Mouse (Mus musculus) CH12.LX (cell line): ENCODE measurements at regions not wholly inside any gene's neighbourhood (a gene's known extent, or its start where the extent isn't known, plus 50 kb on each side); places are given as distances from the start of the nearest gene placed in this dataset.

Source experiments
- DNase-seq: peaks from one replicate; pipeline ENCODE4 v3.0.0-alpha.2; 2013; ENCODE audit errors: extremely low read depth
- H3K27ac ChIP-seq: 2 replicates; pipeline ENCODE4 v1.5.1; 2012; ENCODE audit warnings: low read depth, mild to moderate bottlenecking, control low read depth, moderate library complexity; ENCODE audit not compliant: insufficient read depth
- H3K27me3 ChIP-seq: replicated peaks from 2 replicates; pipeline ENCODE3; 2012; ENCODE audit warnings: inconsistent platforms
- H3K36me3 ChIP-seq, 2 experiments: replicated peaks in 1 of 2; 2 replicates each; pipeline versions ENCODE3 to v1.6.1; 2012; ENCODE audit warnings: inconsistent platforms in 1 of 2, low read length in 1 of 2, mild to moderate bottlenecking in 1 of 2, mixed read lengths in 1 of 2, moderate library complexity in 1 of 2; ENCODE audit not compliant: control insufficient read depth in 1 of 2, insufficient read depth in 1 of 2
- H3K4me1 ChIP-seq, 2 experiments: 2 replicates each; pipeline ENCODE4 v1.6.1; 2012; ENCODE audit warnings: inconsistent platforms in 1 of 2, moderate library complexity in 1 of 2; ENCODE audit not compliant: insufficient read depth in 2 of 2, control insufficient read depth in 1 of 2
- H3K4me2 ChIP-seq: 2 replicates; pipeline ENCODE4 v1.6.1; 2012; ENCODE audit warnings: low read depth, mild to moderate bottlenecking, control low read depth; ENCODE audit not compliant: poor library complexity, insufficient read depth, severe bottlenecking
- H3K4me3 ChIP-seq, 3 experiments: fragments of 150-350 bp in 1 of 3; sonication (generic) in 1 of 3; replicated peaks in 1 of 3; 2 replicates each; pipeline versions ENCODE3 to v1.5.1; 2011 to 2012; ENCODE audit warnings: low read depth in 2 of 3, low read length in 2 of 3, mild to moderate bottlenecking in 2 of 3, moderate library complexity in 2 of 3, control low read depth in 1 of 3, improper control_type of control experiment in 1 of 3, inconsistent platforms in 1 of 3, mixed read lengths in 1 of 3; ENCODE audit not compliant: poor library complexity in 1 of 3
- H3K79me2 ChIP-seq: replicated peaks from 2 replicates; pipeline ENCODE4 v1.6.1; 2012; ENCODE audit warnings: mild to moderate bottlenecking, moderate library complexity; ENCODE audit not compliant: control insufficient read depth, poor library complexity, insufficient read depth, severe bottlenecking; ENCODE audit errors: extremely low read depth
- H3K9ac ChIP-seq: 2 replicates; pipeline ENCODE4 v1.6.1; 2012; ENCODE audit warnings: low read depth, mild to moderate bottlenecking, control low read depth, moderate library complexity; ENCODE audit not compliant: insufficient read depth
- H3K9me3 ChIP-seq: replicated peaks from 2 replicates; pipeline ENCODE3; 2012; ENCODE audit warnings: low read length, inconsistent platforms, mixed read lengths
- BHLHE40 ChIP-seq: IDR thresholded peaks from 2 replicates; pipeline ENCODE4 v1.6.1; 2011; ENCODE audit warnings: mild to moderate bottlenecking, low read depth, low read length, improper control_type of control experiment
- CHD2 ChIP-seq: IDR thresholded peaks from 2 replicates; pipeline ENCODE4 v1.6.1; 2011; ENCODE audit warnings: low read length, improper control_type of control experiment
- E2F4 ChIP-seq: IDR thresholded peaks from 2 replicates; pipeline ENCODE4 v1.6.1; 2011; ENCODE audit warnings: low read depth, low read length, improper control_type of control experiment; ENCODE audit not compliant: insufficient replicate concordance
- ELF1 ChIP-seq: IDR thresholded peaks from 2 replicates; pipeline ENCODE4 v1.6.1; 2014; ENCODE audit warnings: low read depth, mild to moderate bottlenecking, inconsistent platforms, low read length, improper control_type of control experiment
- GABPA ChIP-seq: IDR thresholded peaks from 2 replicates; pipeline ENCODE4 v1.6.1; 2012; ENCODE audit warnings: low read depth, low read length, improper control_type of control experiment, inconsistent platforms; ENCODE audit not compliant: insufficient replicate concordance
- IRF4 ChIP-seq: IDR thresholded peaks from 2 replicates; pipeline ENCODE4 v1.6.1; 2014; ENCODE audit warnings: low read depth, mild to moderate bottlenecking, inconsistent platforms, low read length, improper control_type of control experiment
- JUN ChIP-seq: IDR thresholded peaks from 2 replicates; pipeline ENCODE4 v1.6.1; 2011; ENCODE audit warnings: low read depth, mild to moderate bottlenecking, low read length, improper control_type of control experiment, moderate library complexity; ENCODE audit not compliant: insufficient read depth
- JUND ChIP-seq: conservative IDR thresholded peaks from 2 replicates; pipeline ENCODE4 v1.6.1; 2011; ENCODE audit warnings: low read depth, low read length, improper control_type of control experiment
- MEF2A ChIP-seq: IDR thresholded peaks from 2 replicates; pipeline ENCODE4 v1.6.1; 2014; ENCODE audit warnings: low read depth, mild to moderate bottlenecking, inconsistent platforms, low read length, improper control_type of control experiment, borderline replicate concordance
- MYC ChIP-seq: IDR thresholded peaks from 2 replicates; pipeline ENCODE4 v1.6.1; 2011; ENCODE audit warnings: low read depth, mild to moderate bottlenecking, improper control_type of control experiment, low read length
- RAD21 ChIP-seq: IDR thresholded peaks from 2 replicates; pipeline ENCODE4 v1.6.1; 2011; ENCODE audit warnings: low read depth, mild to moderate bottlenecking, low read length, improper control_type of control experiment, moderate library complexity
- SIN3A ChIP-seq: IDR thresholded peaks from 2 replicates; pipeline ENCODE4 v1.6.1; 2012; ENCODE audit warnings: low read length, improper control_type of control experiment, inconsistent platforms
- TCF12 ChIP-seq: IDR thresholded peaks from 2 replicates; pipeline ENCODE4 v1.6.1; 2014; ENCODE audit warnings: low read depth, mild to moderate bottlenecking, inconsistent platforms, low read length, improper control_type of control experiment
- UBTF ChIP-seq: IDR thresholded peaks from 2 replicates; pipeline ENCODE4 v1.6.1; 2012; ENCODE audit warnings: low read depth, mild to moderate bottlenecking, inconsistent platforms, low read length, improper control_type of control experiment, moderate library complexity
- USF1 ChIP-seq: IDR thresholded peaks from 2 replicates; pipeline ENCODE4 v1.6.1; 2014; ENCODE audit warnings: low read depth, mild to moderate bottlenecking, inconsistent platforms, low read length, improper control_type of control experiment
- ZC3H11A ChIP-seq: IDR thresholded peaks from 2 replicates; pipeline ENCODE4 v1.6.1; 2012; ENCODE audit warnings: low read depth, mild to moderate bottlenecking, inconsistent platforms, low read length, improper control_type of control experiment
- ZKSCAN1 ChIP-seq: IDR thresholded peaks from 2 replicates; pipeline ENCODE4 v1.6.1; 2012; ENCODE audit warnings: low read depth, inconsistent platforms, low read length, improper control_type of control experiment, borderline replicate concordance
- ZNF384 ChIP-seq: IDR thresholded peaks from 2 replicates; pipeline ENCODE4 v1.6.1; 2012; ENCODE audit warnings: low read depth, low read length, improper control_type of control experiment, inconsistent platforms
- dilution Hi-C: fragments of 300-500 bp; cut with MboI; formaldehyde crosslinking; loops from 2 replicates; pipeline ENCODE4 v1.14.3; 2020; ENCODE audit warnings: low sequenced_read_pairs; ENCODE audit not compliant: extremely low pct_unique_long_range_greater_than_20kb, extremely low pct_ligation_motif_present
- in situ Hi-C: fragments of 300-500 bp; cut with MboI; formaldehyde crosslinking; loops from 3 replicates; pipeline ENCODE4 v1.14.3; 2019; ENCODE audit warnings: low sequenced_read_pairs, low pct_ligation_motif_present, low pct_unique_long_range_greater_than_20kb, mixed read lengths

- no peaks in the 10 kb centered on the region for H3K9me3 ChIP-seq
- dilution Hi-C loops = no loop called here
- H3K4me3 ChIP-seq = no peak overlapping the region
- H3K9ac ChIP-seq = no peak overlapping the region
- H3K4me1 ChIP-seq = peaks cover 7 to 16% of the 10 kb centered on the region in 2 experiments
- H3K4me2 ChIP-seq = no peak overlapping the region
- no peaks in the 10 kb centered on the region for H3K36me3 ChIP-seq
- no peaks in the 10 kb centered on the region for H3K79me2 ChIP-seq
- no peak overlapping the region for H3K27ac ChIP-seq
- in situ Hi-C loops = no loop called here
- no peaks in the 10 kb centered on the region for H3K27me3 ChIP-seq
- DNase-seq = no peak
- TF ChIP-seq RAD21 (no peak), USF1 (no peak), ZNF384 (no peak)
These were observed 173.2 kb downstream of the Gadd45g start for GRCm38 (mm10) chr13:52019647-52020046.

- Histone ChIP-seq H3K79me2 (no peaks in the 10 kb centered on the region), H3K9ac (no peak overlapping the region), H3K27ac (no peak overlapping the region), H3K36me3 (no peaks in the 10 kb centered on the region), H3K4me3 (no peak overlapping the region), H3K9me3 (no peaks in the 10 kb centered on the region), H3K27me3 (no peaks in the 10 kb centered on the region), H3K4me1 (peaks cover 7 to 16% of the 10 kb centered on the region in 2 experiments), H3K4me2 (no peak overlapping the region)
- DNase-seq = no peak
- in situ Hi-C loops = no loop called here
- dilution Hi-C loops = no loop called here
- TF ChIP-seq SIN3A = no peak
- TF ChIP-seq ZKSCAN1 = no peak
- no peak for TF ChIP-seq BHLHE40
These were observed 174.7 kb downstream of the Gadd45g start for GRCm38 (mm10) chr13:52021150-52021549.

- H3K9ac ChIP-seq = no peak overlapping the region
- in situ Hi-C loops = no loop called here
- H3K4me1 ChIP-seq = peaks cover 7 to 16% of the 10 kb centered on the region in 2 experiments
- no peaks in the 10 kb centered on the region for H3K36me3 ChIP-seq
- peaks cover 2% of the 10 kb centered on the region for H3K9me3 ChIP-seq
- DNase-seq = no peak
- H3K4me3 ChIP-seq = no peak overlapping the region
- no peak overlapping the region for H3K27ac ChIP-seq
- dilution Hi-C loops = no loop called here
- no peaks in the 10 kb centered on the region for H3K79me2 ChIP-seq
- H3K27me3 ChIP-seq = no peaks in the 10 kb centered on the region
- TF ChIP-seq E2F4 (no peak), UBTF (no peak), GABPA (no peak), SIN3A (no peak), IRF4 (no peak), MEF2A (no peak), MYC (no peak), JUN (no peak), CHD2 (no peak), ZC3H11A (no peak), JUND (no peak), ELF1 (no peak), TCF12 (no peak), ZKSCAN1 (no peak)
- H3K4me2 ChIP-seq = no peak overlapping the region
These were observed 175.3 kb downstream of the Gadd45g start for GRCm38 (mm10) chr13:52021828-52022227.
